Mouse (Mus musculus) G1E (cell line): ENCODE measurements around the gene Lmtk3. TPM values are rescaled to one million over a fixed set of nuclear protein-coding genes. Genes with fewer than 3 reads are reported as not detected.

ENCODE experiments used
- ATAC-seq: 2 replicates; pipeline ENCODE4 v1.8.0; 2016; ENCODE audit warnings: mild to moderate bottlenecking; ENCODE audit not compliant: insufficient number of reproducible peaks, poor library complexity, low FRiP score, severe bottlenecking; ENCODE audit errors: extremely low read depth
- DNase-seq: peaks from one replicate; pipeline ENCODE4 v3.0.0; 2012; ENCODE audit warnings: low spot score
- H3K27me3 ChIP-seq: 2 replicates; pipeline ENCODE4 v1.6.1; 2012; ENCODE audit warnings: mild to moderate bottlenecking, low read length, inconsistent platforms; ENCODE audit not compliant: insufficient read depth
- H3K36me3 ChIP-seq: replicated peaks from 2 replicates; pipeline ENCODE3; 2012; ENCODE audit warnings: mild to moderate bottlenecking, inconsistent platforms
- H3K4me1 ChIP-seq: 2 replicates; pipeline ENCODE4 v1.6.1; 2012; ENCODE audit warnings: low read depth, low read length, inconsistent platforms, mixed read lengths; ENCODE audit not compliant: insufficient read depth
- H3K4me3 ChIP-seq: 2 replicates; pipeline ENCODE4 v1.5.1; 2012; ENCODE audit warnings: low read depth, mild to moderate bottlenecking, inconsistent platforms, low read length, moderate library complexity, mixed read lengths
- H3K9me3 ChIP-seq: replicated peaks from 2 replicates; pipeline ENCODE4 v1.6.1; 2012; ENCODE audit warnings: inconsistent platforms
- CTCF ChIP-seq: IDR thresholded peaks from 2 replicates; pipeline ENCODE4 v1.5.1; 2012; ENCODE audit warnings: low read depth, low read length, inconsistent platforms, mixed read lengths
- GATA1 ChIP-seq: IDR thresholded peaks from 2 replicates; pipeline ENCODE4 v1.6.1; 2012; ENCODE audit warnings: borderline replicate concordance, low read length, inconsistent platforms, mixed read lengths
- GATA2 ChIP-seq: IDR thresholded peaks from 2 replicates; pipeline ENCODE4 v1.6.1; 2012; ENCODE audit warnings: low read depth, low read length, inconsistent platforms, borderline replicate concordance
- POLR2AphosphoS5 ChIP-seq: IDR thresholded peaks from 2 replicates; pipeline ENCODE4 v1.6.1; 2012; ENCODE audit warnings: low read depth, low read length, inconsistent platforms; ENCODE audit not compliant: insufficient replicate concordance
- TAL1 ChIP-seq: conservative IDR thresholded peaks from 2 replicates; pipeline ENCODE4 v1.6.1; 2012; ENCODE audit warnings: low read depth, low read length, inconsistent platforms, mixed read lengths
- polyA plus RNA-seq: library from polyadenylated mRNA; stranded (reverse); fragments of >175 nt; gene quantifications from 2 replicates; pipeline ENCODE4 v1.2.3, GENCODE M21; 2012
- total RNA-seq, 2 experiments: library from RNA; stranded (forward) in 1 of 2; stranded (reverse) in 1 of 2; fragments of 200-1000 nt in 1 of 2; fragments of >200 nt in 1 of 2; fragmentation: Nextera tagmentation in 1 of 2; gene quantifications; 2 replicates each; pipeline ENCODE4 v1.2.3; 2014 to 2017

Lmtk3 gene
- total and polyA plus RNA-seq, 3 experiments: 0.03 to 1.1 TPM; not detected in 1

DNA sequence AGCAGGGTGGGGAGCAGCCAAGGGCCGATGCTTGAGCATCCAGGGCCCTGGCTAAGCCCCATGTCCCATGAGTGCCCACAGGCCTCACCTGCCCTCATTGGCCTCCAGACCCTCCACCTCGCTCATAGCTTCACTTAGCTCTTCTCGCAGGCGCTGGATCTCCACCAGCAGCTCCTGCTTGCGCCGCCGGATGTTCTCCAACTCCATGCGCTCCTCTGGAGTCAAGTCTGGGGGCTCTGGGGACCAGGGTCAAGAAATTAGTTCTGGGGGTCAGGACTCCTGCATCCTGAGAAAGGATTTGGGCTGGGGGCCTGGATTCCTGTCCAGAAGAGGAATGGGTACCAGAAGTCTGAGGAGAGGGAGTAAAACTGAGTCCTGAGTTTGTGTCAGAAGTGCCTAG, 29.4 kb downstream of the Lmtk3 start:
- Histone ChIP-seq H3K9me3 (no peaks in the 10 kb centered on the region), H3K36me3 (peaks cover 62% of the 10 kb centered on the region), H3K27me3 (no peaks in the 10 kb centered on the region), H3K4me1 (peaks cover 40% of the 10 kb centered on the region), H3K4me3 (peak overlapping the region; percentile 83; the same call in 1 of the 2 replicates)
- no peak for DNase-seq
- TF ChIP-seq POLR2AphosphoS5 (no peak), GATA2 (no peak), TAL1 (no peak), GATA1 (no peak), CTCF (no peak)
- ATAC-seq: no peak

DNA sequence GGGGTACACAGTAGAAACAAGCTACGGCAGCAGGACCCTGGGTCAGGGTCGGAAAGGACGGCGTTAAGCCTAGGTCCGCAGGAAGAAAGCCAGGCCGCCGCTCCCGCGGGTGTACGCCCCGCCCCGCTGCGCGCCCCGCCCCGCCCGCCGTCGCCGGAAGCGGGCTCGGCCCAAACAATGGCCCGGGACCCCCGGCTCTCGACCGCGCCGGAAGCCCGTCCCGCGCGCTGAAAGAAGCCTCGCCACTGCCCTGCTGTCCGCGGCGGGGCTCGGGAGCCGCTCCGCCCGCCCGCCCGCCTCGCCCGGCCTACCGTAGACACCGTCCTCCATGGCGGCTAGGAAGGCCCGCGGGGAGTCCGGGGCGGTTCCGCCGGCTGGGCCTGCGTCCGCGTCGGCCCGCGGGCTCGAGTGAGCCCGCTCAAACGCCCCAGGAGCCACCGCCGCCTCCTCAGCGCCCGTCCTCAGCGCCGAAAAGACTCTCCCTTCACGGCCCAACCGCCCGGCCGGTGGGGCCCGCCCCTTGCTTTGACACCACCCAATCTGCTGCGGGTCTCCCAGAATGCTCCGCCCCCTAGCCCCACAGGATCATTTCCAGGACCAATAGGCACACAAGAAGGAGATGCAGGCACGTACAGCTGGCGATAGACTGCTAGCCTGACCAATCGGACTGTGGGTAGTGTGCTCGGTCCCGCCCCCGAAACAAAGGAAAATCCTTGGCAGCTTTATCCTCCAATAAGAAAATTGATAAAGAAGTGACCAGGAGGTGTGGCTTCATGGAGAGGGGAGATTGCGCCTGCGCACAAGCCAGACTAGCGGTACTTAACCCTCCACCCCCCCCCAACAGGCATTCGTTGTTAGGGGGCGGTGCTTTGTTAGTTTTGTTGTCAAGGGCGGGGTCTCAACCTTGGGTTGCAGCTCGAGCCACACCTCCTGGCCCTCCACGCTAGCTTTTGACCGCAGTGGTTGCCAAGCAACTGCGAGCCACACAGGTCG, 30.5 kb downstream of the Lmtk3 start, which contains the start of gene Cyth2:
TSS of gene Cyth2 (minus strand) at position 795 of the 993 bp plus-strand sequence.
- H3K27me3 ChIP-seq: no peaks in the 10 kb centered on the region
- peak; percentile 99 for ATAC-seq
- peak within 1 kb of the TSS; percentile 83 for H3K4me3 ChIP-seq
- H3K36me3 ChIP-seq: peaks cover 62% of the 10 kb centered on the region
- no peaks in the 10 kb centered on the region for H3K9me3 ChIP-seq
- TF ChIP-seq CTCF: no peak
- no peak for TF ChIP-seq POLR2AphosphoS5
- TF ChIP-seq TAL1: no peak
- TF ChIP-seq GATA2: no peak
- TF ChIP-seq GATA1: no peak
- peaks cover 36% of the 10 kb centered on the region for H3K4me1 ChIP-seq
- peak; percentile 100 for DNase-seq

GRCm38 (mm10) chr7:45814841-45815240, 31.3 kb downstream of the Lmtk3 start:
- Histone ChIP-seq H3K4me1 (peaks cover 33% of the 10 kb centered on the region), H3K36me3 (peaks cover 58% of the 10 kb centered on the region), H3K4me3 (peak overlapping the region; percentile 63; the same call in 1 of the 2 replicates), H3K27me3 (no peaks in the 10 kb centered on the region), H3K9me3 (no peaks in the 10 kb centered on the region)
- DNase-seq: no peak
- TF ChIP-seq TAL1 (no peak), CTCF (no peak), GATA2 (no peak), POLR2AphosphoS5 (no peak), GATA1 (no peak)
- no peak for ATAC-seq

- peaks cover 33% of the 10 kb centered on the region for H3K4me1 ChIP-seq
- ATAC-seq (no peak), DNase-seq (no peak)
- peaks cover 58% of the 10 kb centered on the region for H3K36me3 ChIP-seq
- no peaks in the 10 kb centered on the region for H3K9me3 ChIP-seq
- no peak overlapping the region for H3K4me3 ChIP-seq
- no peaks in the 10 kb centered on the region for H3K27me3 ChIP-seq
- TF ChIP-seq CTCF (no peak), GATA1 (no peak), GATA2 (no peak), TAL1 (no peak), POLR2AphosphoS5 (no peak)
Observed at GRCm38 (mm10) chr7:45815323-45815983, 31.9 kb downstream of the Lmtk3 start.

- H3K9me3 ChIP-seq: no peaks in the 10 kb centered on the region
- ATAC-seq: no peak
- TF ChIP-seq GATA2 (no peak), POLR2AphosphoS5 (no peak), CTCF (no peak), TAL1 (no peak)
- no peak overlapping the region for H3K4me3 ChIP-seq
- H3K36me3 ChIP-seq: peaks cover 57% of the 10 kb centered on the region
- no peaks in the 10 kb centered on the region for H3K27me3 ChIP-seq
- peaks cover 33% of the 10 kb centered on the region for H3K4me1 ChIP-seq
- no peak for DNase-seq
Observed at GRCm38 (mm10) chr7:45815984-45816351, 32.4 kb downstream of the Lmtk3 start.

DNA sequence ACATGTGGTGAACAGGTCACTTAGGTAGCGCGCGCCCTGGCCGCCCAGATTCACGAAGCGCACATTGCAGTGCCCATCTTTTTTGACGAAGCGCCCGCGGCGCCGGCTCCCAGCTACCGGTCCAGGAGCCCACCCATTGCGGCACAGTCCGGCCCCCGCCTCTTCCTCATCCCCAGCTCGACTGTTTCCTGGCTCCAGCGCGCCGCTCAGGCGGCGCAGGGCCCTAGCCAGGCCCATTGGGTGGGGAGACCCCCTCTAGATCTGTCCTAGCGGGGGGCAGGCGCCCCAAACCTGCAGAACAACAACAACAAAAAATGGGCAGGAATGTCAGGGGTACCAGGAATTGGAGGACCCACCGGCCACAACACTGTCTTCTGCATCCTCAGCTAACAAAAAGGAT, 36.3 kb downstream of the Lmtk3 start:
- DNase-seq (no peak), ATAC-seq (no peak)
- Histone ChIP-seq H3K9me3 (no peaks in the 10 kb centered on the region), H3K36me3 (peaks cover 72% of the 10 kb centered on the region), H3K4me1 (peaks cover 21% of the 10 kb centered on the region), H3K4me3 (no peak overlapping the region), H3K27me3 (no peaks in the 10 kb centered on the region)
- TF ChIP-seq POLR2AphosphoS5 (no peak), CTCF (no peak), GATA1 (no peak), GATA2 (no peak), TAL1 (no peak)
